Mouse (Mus musculus): Measurements from ENCODE around the gene P2ry13. TPM values are rescaled to one million over a fixed set of nuclear protein-coding genes. Genes with fewer than 3 reads are reported as not detected.

P2ry13 gene
- total RNA-seq, 2 experiments from 2014 or later = 2.8 TPM

Other genes with a start within 250 kb of the P2ry13 start
- 10 to 100 TPM; 23.0 to 25.4 TPM for gene Med12l, start 205.1 kb downstream of the P2ry13 start, total RNA-seq (2021)
- gene Gpr171, start 109.1 kb downstream of the P2ry13 start, total RNA-seq (2021) = not detected
- 1 to 10 TPM in 1 of 2 experiments, under 1 TPM in 1; 0.70 to 1.0 TPM for gene P2ry14, start 57.3 kb downstream of the P2ry13 start, total RNA-seq (2021)
- not detected for gene Gpr87, start 15.8 kb downstream of the P2ry13 start, total RNA-seq (2021)
- gene P2ry12, start 52.0 kb upstream of the P2ry13 start, total RNA-seq (2021) = 10 to 100 TPM; 10.0 to 13.5 TPM
- 1 to 10 TPM; 7.4 to 7.9 TPM for gene Igsf10, start 133.5 kb upstream of the P2ry13 start, total RNA-seq (2021)

Measured in left cerebral cortex, postnatal 4 days (tissue).